Comparison of ENCODE assay signal across 10 mouse cellular contexts in genomic region chr9:123931761-123932700, GRCm38 (mm10). TPM values are rescaled to one million over a fixed set of nuclear protein-coding genes. Genes with fewer than 3 reads are reported as not detected.
A peak's percentile ranks its signal among the peaks of the same experiment; 100 is the strongest.
DNase-seq lines count a peak whose midpoint lies in the region; ATAC-seq lines count a peak whose summit lies in the region.
"Had no signal": no experiment of that assay in that cellular context is flagged by ENCODE, and none has a peak within 500 bp of the region (broad histone marks: within the 10 kb centered on the region; RNA-seq: fewer than 3 reads in every experiment).

No protein-coding gene starts in this region.

- H3K27ac ChIP-seq in liver, embryonic 12.5 days, result peak overlapping the region; percentile 61
- no peak overlapping the region for H3K27ac ChIP-seq in forebrain, embryonic 10.5 days
- no peak overlapping the region for H3K27ac ChIP-seq in midbrain, embryonic 14.5 days (replicated peaks; ENCODE audit: low read depth, low read length)
- H3K27ac ChIP-seq: embryonic facial prominence, embryonic 12.5 days had no signal

- peaks cover 62% of the 10 kb centered on the region for H3K4me1 ChIP-seq in liver, embryonic 12.5 days
- peaks cover 22% of the 10 kb centered on the region for H3K4me1 ChIP-seq in forebrain, embryonic 10.5 days
- no peaks in the 10 kb centered on the region for H3K4me1 ChIP-seq in midbrain, embryonic 14.5 days (ENCODE audit: control insufficient read depth, insufficient read depth, low read length)

- H3K27me3 ChIP-seq in liver, embryonic 12.5 days (replicated peaks), result no peaks in the 10 kb centered on the region
- no peaks in the 10 kb centered on the region for H3K27me3 ChIP-seq in forebrain, embryonic 10.5 days (ENCODE audit: poor library complexity, severe bottlenecking)
- no peaks in the 10 kb centered on the region for H3K27me3 ChIP-seq in midbrain, embryonic 14.5 days (ENCODE audit: control insufficient read depth, insufficient read depth, low read length)
- H3K27me3 ChIP-seq: embryonic facial prominence, embryonic 12.5 days had no signal

- H3K36me3 ChIP-seq in liver, embryonic 12.5 days, result no peaks in the 10 kb centered on the region
- no peaks in the 10 kb centered on the region for H3K36me3 ChIP-seq in forebrain, embryonic 10.5 days (replicated peaks)
- H3K36me3 ChIP-seq in midbrain, embryonic 14.5 days (ENCODE audit: control insufficient read depth, insufficient read depth, low read length), result no peaks in the 10 kb centered on the region
- H3K36me3 ChIP-seq: embryonic facial prominence, embryonic 12.5 days had no signal

- ATAC-seq in monocyte, adult 5-6 weeks (replicated peaks; ENCODE audit: insufficient number of reproducible peaks, low FRiP score, low TSS enrichment, poor library complexity, severe bottlenecking), result no peak; the same call in 1 of the 2 replicates
- peak; percentile 12 for ATAC-seq in activated CD4-positive, CD25-positive, alpha-beta regulatory T cell, adult 4 months
- peak; percentile 58 for ATAC-seq in liver, embryonic 12.5 days
- no peak for ATAC-seq in midbrain, embryonic 14.5 days (ENCODE audit: low FRiP score, low TSS enrichment)

- DNase-seq in monocyte, adult 2 months (ENCODE audit: low read depth in 1 of 2, low spot score in 2 of 2), result peak; percentile 37 to 53
- DNase-seq in thymus, postnatal 0 days (ENCODE audit: low spot score), result peak; percentile 48
- DNase-seq in forebrain, embryonic 10.5 days (ENCODE audit: extremely low spot score, low spot score), result no peak
- no peak for DNase-seq in midbrain, embryonic 14.5 days
- DNase-seq in layer of hippocampus, postnatal 10 days (ENCODE audit: low spot score in 2 of 2), result no peak

- H3K4me3 ChIP-seq in liver, embryonic 12.5 days, result no peak overlapping the region
- H3K4me3 ChIP-seq in forebrain, embryonic 10.5 days, result no peak overlapping the region
- H3K4me3 ChIP-seq in midbrain, embryonic 14.5 days (replicated peaks; ENCODE audit: low read depth, low read length), result no peak overlapping the region
- H3K4me3 ChIP-seq: embryonic facial prominence, embryonic 12.5 days had no signal

- 38% methylated on average over 6 of the region's 6 CpGs for WGBS in liver, embryonic 12.5 days (ENCODE audit: insufficient replicate concordance)
- WGBS in forebrain, embryonic 10.5 days, result 72% methylated on average over 6 of the region's 6 CpGs
- WGBS in midbrain, embryonic 14.5 days, result 80% methylated on average over 6 of the region's 6 CpGs

- H3K4me2 ChIP-seq in liver, embryonic 12.5 days, result peak overlapping the region; percentile 22; the same call in 1 of the 2 replicates
- H3K4me2 ChIP-seq in midbrain, embryonic 14.5 days (ENCODE audit: low read length), result no peak overlapping the region
- H3K4me2 ChIP-seq: embryonic facial prominence, embryonic 12.5 days had no signal

- H3K9me3 ChIP-seq in liver, embryonic 12.5 days (replicated peaks), result no peaks in the 10 kb centered on the region
- H3K9me3 ChIP-seq in forebrain, embryonic 10.5 days, result no peaks in the 10 kb centered on the region
- no peaks in the 10 kb centered on the region for H3K9me3 ChIP-seq in midbrain, embryonic 14.5 days (ENCODE audit: control insufficient read depth, low read length)
- H3K9me3 ChIP-seq: embryonic facial prominence, embryonic 12.5 days had no signal

- peak overlapping the region; percentile 27; the same call in 1 of the 2 replicates for H3K9ac ChIP-seq in liver, embryonic 12.5 days
- no peak overlapping the region for H3K9ac ChIP-seq in midbrain, embryonic 14.5 days (replicated peaks; ENCODE audit: low read length)
- H3K9ac ChIP-seq: embryonic facial prominence, embryonic 12.5 days had no signal

RNA-seq across cellular contexts. Expression of gene Ccr1, which starts 36.5 kb away (rescaled TPM):
- total RNA-seq in monocyte, adult 5-6 weeks (2017), result 3.8 to 22.9 TPM (median 22.1 TPM) in 3 replicates
- under 1 TPM; 0.77 to 0.80 TPM for polyA plus RNA-seq in activated CD4-positive, CD25-positive, alpha-beta regulatory T cell, adult 4 months (2017; shearing (Covaris generic))
- 1.4 and 1.6 TPM in 2 replicates for polyA plus RNA-seq in liver, embryonic 12.5 days (2016; fragmentation: Nextera tagmentation; extraction: Ambion mirVana)
- polyA plus RNA-seq in thymus, postnatal 0 days (2015; fragmentation: Nextera tagmentation; extraction: Ambion mirVana), result 3.1 and 3.2 TPM in 2 replicates
- polyA plus RNA-seq in forebrain, embryonic 10.5 days (2016; fragmentation: Nextera tagmentation; extraction: Ambion mirVana), result 0.53 and 0.81 TPM in 2 replicates
- polyA plus RNA-seq in midbrain, embryonic 14.5 days (2014; fragmentation: Nextera tagmentation; extraction: Ambion mirVana), result 1.7 TPM in 1 of 2 replicates, not detected in the other
- under 1 TPM; 0.65 to 0.85 TPM for total RNA-seq in layer of hippocampus, postnatal 10 days (2021)

RNA-seq across cellular contexts. Expression of gene Ccr1l1, which starts 46.2 kb away (rescaled TPM):
- total RNA-seq in monocyte, adult 5-6 weeks (2017), result not detected in 3 replicates
- polyA plus RNA-seq in activated CD4-positive, CD25-positive, alpha-beta regulatory T cell, adult 4 months (2017; shearing (Covaris generic)), result not detected
- polyA plus RNA-seq in liver, embryonic 12.5 days (2016; fragmentation: Nextera tagmentation; extraction: Ambion mirVana), result not detected in 2 replicates
- polyA plus RNA-seq in thymus, postnatal 0 days (2015; fragmentation: Nextera tagmentation; extraction: Ambion mirVana), result not detected in 2 replicates
- polyA plus RNA-seq in forebrain, embryonic 10.5 days (2016; fragmentation: Nextera tagmentation; extraction: Ambion mirVana), result not detected in 2 replicates
- polyA plus RNA-seq in midbrain, embryonic 14.5 days (2014; fragmentation: Nextera tagmentation; extraction: Ambion mirVana), result not detected in 2 replicates
- total RNA-seq in layer of hippocampus, postnatal 10 days (2021), result not detected
- total RNA-seq: left cerebral cortex, postnatal 25 days had no signal
- polyA plus RNA-seq: embryonic facial prominence, embryonic 12.5 days had no signal

Comparison
In these comparisons a context has a peak if more than half of its experiments do, and no peak if none do; other contexts are left out.
1. DNase-seq: peak in monocyte, adult 2 months (2 of 2) and thymus, postnatal 0 days (single experiment); none in forebrain, embryonic 10.5 days (single experiment), midbrain, embryonic 14.5 days (single experiment) and layer of hippocampus, postnatal 10 days (0 of 2).
2. ATAC-seq: peak in activated CD4-positive, CD25-positive, alpha-beta regulatory T cell, adult 4 months (single experiment) and liver, embryonic 12.5 days (single experiment); none in monocyte, adult 5-6 weeks (single experiment) and midbrain, embryonic 14.5 days (single experiment).